Mouse (Mus musculus) bone marrow, adult 2 months (tissue): ENCODE data around the gene Mymx. TPM values are rescaled to one million over a fixed set of nuclear protein-coding genes. Genes with fewer than 3 reads are reported as not detected.

Experiments
- H3K27ac ChIP-seq: fragments of 200-500 bp; 2 replicates; pipeline ENCODE4 v1.5.1; 2012; ENCODE audit warnings: low read depth, mild to moderate bottlenecking, control low read depth, inconsistent platforms, low read length; ENCODE audit not compliant: control insufficient read depth, poor library complexity, insufficient read depth
- H3K4me1 ChIP-seq: fragments of 200-500 bp; 2 replicates; pipeline ENCODE4 v1.6.1; 2011; ENCODE audit warnings: low read length; ENCODE audit not compliant: control insufficient read depth, insufficient read depth
- H3K4me3 ChIP-seq: fragments of 200-500 bp; replicated peaks from 2 replicates; pipeline ENCODE3; 2011; ENCODE audit warnings: mild to moderate bottlenecking, low read depth, low read length, control low read depth; ENCODE audit not compliant: control insufficient read depth
- CTCF ChIP-seq: fragments of 200-500 bp; IDR thresholded peaks from 2 replicates; pipeline ENCODE4 v1.5.1; 2011; ENCODE audit warnings: low read length, control low read depth; ENCODE audit not compliant: control insufficient read depth, insufficient read depth
- POLR2A ChIP-seq: fragments of 200-500 bp; IDR thresholded peaks from 2 replicates; pipeline ENCODE4 v1.6.1; 2011; ENCODE audit warnings: low read depth, mild to moderate bottlenecking, control low read depth, low read length, borderline replicate concordance; ENCODE audit not compliant: control insufficient read depth
- WGBS: fragments of 180-500 bp; shearing (Covaris S2); methylation state at CpG from one replicate; pipeline ENCODE4 v1.1.7; 2018; 5-methylcytosine and 5-hydroxymethylcytosine counted together
- polyA plus RNA-seq: library from polyadenylated mRNA; stranded (reverse); fragments of >200 nt; gene quantifications from 2 replicates; pipeline ENCODE4 v1.2.4, GENCODE M21; 2011; ENCODE audit warnings: low replicate concordance; ENCODE audit not compliant: missing spikeins, insufficient read depth, insufficient read length

The Mymx gene
- polyA plus RNA-seq, 1 experiment, result 9.3 TPM

DNA sequence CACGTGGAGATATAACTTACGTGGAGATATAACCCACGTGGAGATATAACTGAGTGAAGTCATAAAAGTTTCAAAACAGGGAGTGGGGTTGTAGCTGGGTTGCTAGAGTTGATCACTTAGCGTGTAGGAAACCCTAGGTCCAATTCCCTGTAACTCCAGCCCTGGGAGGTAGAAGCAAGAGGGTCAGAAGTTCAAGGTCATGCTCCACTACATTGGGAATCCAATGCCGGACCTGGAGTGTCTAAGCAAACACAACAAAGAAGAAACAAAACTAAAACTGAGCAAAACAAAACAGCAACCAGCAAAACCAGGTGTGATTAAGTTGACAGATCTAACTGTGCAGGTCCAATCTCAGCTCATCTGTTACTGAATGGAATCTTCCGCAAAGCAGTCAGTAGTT lies 15.8 kb upstream of the Mymx start:
- TF ChIP-seq CTCF (no peak), POLR2A (no peak)
- 80% methylated on average over 6 of the region's 6 CpGs for WGBS
- no peaks in the 10 kb centered on the region; the same call in 1 of the 2 replicates for H3K4me1 ChIP-seq
- H3K27ac ChIP-seq, result no peak overlapping the region
- no peak overlapping the region for H3K4me3 ChIP-seq

DNA sequence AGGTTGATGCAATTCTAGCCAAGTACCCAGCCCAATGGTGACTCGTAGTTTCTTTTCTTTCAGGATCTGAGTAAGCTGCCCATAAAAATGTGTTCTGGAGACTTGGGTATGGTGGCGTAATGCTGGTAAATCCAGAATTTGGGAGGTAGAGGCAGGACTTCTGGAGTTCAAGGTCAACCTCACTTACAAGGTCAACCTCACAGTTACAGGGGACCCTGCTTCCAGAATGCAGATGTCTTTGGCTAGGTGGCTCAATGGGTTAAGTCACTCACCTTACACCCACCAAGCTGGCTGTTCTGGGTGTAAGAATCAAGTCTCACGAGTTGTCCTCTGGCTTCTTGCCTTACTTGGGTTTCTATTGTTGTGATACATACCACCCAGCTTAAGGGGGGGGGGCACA lies 14.8 kb upstream of the Mymx start:
- no peak for TF ChIP-seq POLR2A
- TF ChIP-seq CTCF, result no peak
- 67% methylated on average over 3 of the region's 3 CpGs for WGBS
- no peak overlapping the region for H3K27ac ChIP-seq
- no peak overlapping the region for H3K4me3 ChIP-seq
- H3K4me1 ChIP-seq, result no peaks in the 10 kb centered on the region; the same call in 1 of the 2 replicates

DNA sequence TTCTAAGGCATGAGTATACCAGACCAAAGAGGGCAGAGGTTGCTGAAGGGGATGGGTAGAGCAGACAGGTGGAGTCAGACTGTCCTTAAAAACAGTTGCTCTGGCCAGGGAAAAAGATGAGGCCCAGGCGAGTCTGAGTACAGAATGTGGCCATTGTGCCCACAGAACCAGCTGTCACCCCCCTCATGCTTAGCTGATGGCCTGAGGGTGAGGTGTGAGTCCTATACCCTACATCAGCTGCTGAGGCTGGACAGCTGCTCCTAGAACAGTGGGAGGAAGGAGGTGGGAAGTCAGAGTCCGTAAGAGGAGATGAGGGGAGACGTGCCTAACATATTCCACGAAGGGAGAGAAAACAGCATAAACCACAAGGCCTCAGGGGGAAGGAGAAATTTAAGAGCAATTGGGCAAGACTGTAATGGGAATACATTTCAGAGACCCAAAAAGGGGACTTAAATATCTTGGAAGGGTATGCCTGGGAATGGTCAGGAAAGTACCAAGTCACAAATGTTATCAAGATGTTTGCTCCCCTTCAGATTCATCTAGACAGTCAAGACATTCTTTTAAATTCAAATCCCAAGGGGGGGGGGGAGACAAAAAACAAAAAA lies 14.2 kb upstream of the Mymx start:
- Histone ChIP-seq H3K27ac (no peak overlapping the region), H3K4me3 (no peak overlapping the region), H3K4me1 (no peaks in the 10 kb centered on the region; the same call in 1 of the 2 replicates)
- TF ChIP-seq POLR2A (no peak), CTCF (no peak)
- WGBS, result 47% methylated on average over 4 of the region's 4 CpGs

DNA sequence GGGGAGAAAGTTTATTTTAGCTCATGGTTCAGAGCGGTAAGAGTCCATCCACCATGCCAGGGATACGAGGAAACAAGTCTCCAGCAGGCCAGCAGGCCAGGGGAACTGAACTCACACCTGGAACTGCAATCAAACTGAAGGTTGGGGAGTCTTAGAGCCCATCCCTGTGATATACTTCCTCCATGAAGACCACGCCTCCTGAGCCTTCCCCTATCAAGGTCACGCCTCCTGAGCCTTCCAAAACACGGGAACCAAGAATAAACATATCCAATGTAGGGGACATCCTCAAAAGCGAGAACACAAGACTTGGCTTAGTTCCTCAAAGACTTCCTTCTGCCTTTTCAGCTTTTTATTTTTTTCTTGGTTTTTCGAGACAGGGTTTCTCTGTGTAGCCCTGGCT lies 11.0 kb upstream of the Mymx start:
- 27% methylated on average over 7 of the region's 7 CpGs for WGBS
- no peaks in the 10 kb centered on the region; the same call in 1 of the 2 replicates for H3K4me1 ChIP-seq

DNA sequence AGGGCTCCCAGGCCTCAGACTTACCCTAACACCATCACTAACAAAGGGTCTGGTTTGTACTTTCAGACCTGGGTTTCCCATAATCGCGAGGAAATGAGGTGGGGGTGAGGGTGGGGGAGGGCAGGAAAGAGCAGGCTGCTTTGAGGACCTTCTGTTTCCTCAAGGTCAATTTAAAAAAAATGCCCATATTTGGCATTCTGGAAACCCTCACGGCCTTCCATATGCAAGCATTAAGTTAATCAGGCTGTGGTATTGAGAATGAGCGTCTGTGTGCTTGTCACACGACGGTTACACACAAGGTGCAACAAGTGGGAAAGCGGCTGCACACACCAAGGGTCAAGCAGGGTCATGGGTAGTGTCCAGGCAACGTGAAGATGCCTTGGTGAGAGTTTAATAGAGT lies 10.1 kb upstream of the Mymx start:
- Histone ChIP-seq H3K4me3 (no peak overlapping the region), H3K4me1 (no peaks in the 10 kb centered on the region; the same call in 1 of the 2 replicates), H3K27ac (no peak overlapping the region)
- WGBS, result 67% methylated on average over 8 of the region's 8 CpGs
- TF ChIP-seq POLR2A (no peak), CTCF (no peak)

More for the DNA sequence above, 11.0 kb upstream of the Mymx start:
- Histone ChIP-seq H3K4me3 (no peak overlapping the region), H3K27ac (no peak overlapping the region)
- TF ChIP-seq POLR2A (no peak), CTCF (no peak)

DNA sequence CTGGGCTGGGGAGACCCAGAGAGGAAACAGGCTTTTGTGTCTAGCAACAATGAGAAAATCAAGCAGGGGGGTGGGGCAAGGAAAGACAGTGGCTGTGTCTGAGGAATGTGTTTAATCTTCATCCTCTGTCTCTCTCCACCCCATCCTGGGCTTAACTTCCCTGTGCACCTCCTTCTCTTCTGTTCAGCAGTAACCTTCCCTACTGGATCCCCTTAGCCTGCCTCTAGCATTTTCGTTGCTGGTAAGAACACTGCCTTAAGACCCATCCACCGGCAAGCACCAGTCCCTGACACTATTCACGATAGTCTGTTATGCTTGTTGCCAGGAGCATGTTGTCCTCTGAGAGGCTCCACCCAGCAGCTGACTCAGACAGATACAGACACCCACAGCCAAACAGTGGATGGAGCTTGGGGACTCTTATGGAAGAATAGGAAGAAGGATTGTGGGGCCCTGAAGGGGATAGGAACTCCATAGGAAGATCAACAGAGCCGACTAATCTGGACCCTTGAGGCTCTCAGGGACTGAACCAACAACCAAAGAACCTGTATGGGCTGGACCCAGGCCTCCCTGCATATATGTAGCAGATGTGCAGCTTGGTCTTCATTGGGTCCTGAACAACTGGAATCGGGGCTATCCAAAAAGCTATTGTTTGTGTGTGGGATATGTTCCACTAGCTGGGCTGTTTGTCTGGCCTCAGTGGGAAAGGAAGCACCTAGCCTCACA lies 8.4 kb upstream of the Mymx start:
- 59% methylated on average over 5 of the region's 5 CpGs for WGBS
- Histone ChIP-seq H3K27ac (no peak overlapping the region), H3K4me1 (no peaks in the 10 kb centered on the region; the same call in 1 of the 2 replicates), H3K4me3 (no peak overlapping the region)
- TF ChIP-seq CTCF (no peak), POLR2A (no peak)

DNA sequence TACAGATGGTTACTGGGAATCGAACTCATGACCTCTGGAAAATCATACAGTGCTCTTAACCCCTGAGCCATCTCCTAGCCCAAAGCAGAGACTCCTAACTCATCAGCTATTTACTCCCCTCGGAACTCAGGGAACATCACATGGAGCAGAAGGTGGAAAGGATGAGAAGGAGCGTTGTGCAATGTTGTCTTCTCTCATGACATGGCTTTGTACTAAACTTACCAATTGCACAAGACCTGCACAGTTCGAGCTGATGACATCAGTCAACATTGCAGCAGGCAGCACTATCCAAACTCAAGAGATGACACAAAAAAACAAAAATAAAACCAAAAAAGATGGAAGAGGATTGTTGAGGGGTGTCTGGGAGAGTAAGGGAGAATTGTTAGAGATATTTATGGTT lies 6.5 kb upstream of the Mymx start:
- 54% methylated on average over 4 of the region's 4 CpGs for WGBS
- Histone ChIP-seq H3K4me3 (no peak overlapping the region), H3K27ac (no peak overlapping the region), H3K4me1 (no peaks in the 10 kb centered on the region; the same call in 1 of the 2 replicates)
- TF ChIP-seq POLR2A (no peak), CTCF (no peak)

DNA sequence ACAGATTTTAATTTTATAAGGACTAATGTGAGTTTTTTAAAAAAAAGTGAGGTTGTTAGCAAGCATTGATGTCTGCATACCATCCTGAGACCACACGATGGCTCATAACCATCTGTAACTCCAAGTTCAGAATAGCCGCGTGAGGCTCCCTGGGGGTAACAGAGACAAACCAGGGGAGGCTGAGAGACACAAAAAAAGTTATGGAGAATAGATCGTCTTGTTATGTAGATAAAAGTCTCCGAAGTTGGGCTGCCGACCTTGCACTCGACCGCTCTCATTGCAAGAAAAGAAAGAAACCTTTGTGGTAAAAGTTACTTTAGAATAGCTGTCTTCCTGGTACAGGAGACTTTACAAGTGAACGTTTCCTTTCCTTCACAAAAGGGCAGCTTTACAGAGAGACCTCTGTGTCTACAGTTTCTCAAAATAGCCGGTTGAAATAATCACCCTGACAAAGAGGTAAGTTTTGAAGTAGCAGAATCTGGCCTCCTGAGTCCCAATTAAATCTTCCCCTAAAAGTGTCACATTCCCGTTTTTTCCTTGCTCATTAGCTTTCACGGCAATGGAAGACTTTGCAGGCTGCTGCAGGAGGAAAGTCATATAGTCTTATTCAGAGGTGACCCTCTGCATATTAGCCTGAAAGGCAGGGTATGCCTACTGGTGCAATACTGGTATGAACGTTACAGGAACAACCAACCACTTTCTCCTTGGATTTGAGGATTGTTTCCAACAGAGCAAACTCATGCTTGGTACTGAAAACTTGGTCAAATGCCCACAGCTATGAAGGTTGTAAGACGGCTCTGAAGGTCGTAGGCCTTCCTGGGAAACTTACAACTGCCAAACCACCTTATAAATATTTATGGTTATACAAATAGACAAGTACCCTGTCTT lies 5.3 kb upstream of the Mymx start:
- Histone ChIP-seq H3K4me1 (no peaks in the 10 kb centered on the region; the same call in 1 of the 2 replicates), H3K27ac (no peak overlapping the region), H3K4me3 (no peak overlapping the region)
- TF ChIP-seq CTCF, result no peak
- TF ChIP-seq POLR2A, result no peak
- WGBS, result 78% methylated on average over 15 of the region's 15 CpGs
